Mouse (Mus musculus) midbrain, embryonic 16.5 days (tissue): Measurements from ENCODE around the gene Trabd. TPM values are rescaled to one million over a fixed set of nuclear protein-coding genes. Genes with fewer than 3 reads are reported as not detected.

Experiments
- ATAC-seq: fragments of 200-750 bp; cut with Nextera tagmentation; 2 replicates; pipeline ENCODE4 v1.8.0; 2017; ENCODE audit warnings: moderate TSS enrichment
- H3K27ac ChIP-seq: fragments of 300-500 bp; sonication (generic); 2 replicates; pipeline ENCODE4 v1.5.1; 2014; ENCODE audit warnings: mild to moderate bottlenecking, low read length, mixed read lengths
- H3K27me3 ChIP-seq: fragments of 300-500 bp; sonication (generic); 2 replicates; pipeline ENCODE4 v1.6.1; 2014; ENCODE audit warnings: low read depth, low read length, mixed read lengths; ENCODE audit not compliant: control insufficient read depth, insufficient read depth
- H3K36me3 ChIP-seq: fragments of 300-500 bp; sonication (generic); 2 replicates; pipeline ENCODE4 v1.6.1; 2014; ENCODE audit warnings: mild to moderate bottlenecking, low read length, moderate library complexity, mixed read lengths; ENCODE audit not compliant: control insufficient read depth, insufficient read depth
- H3K4me1 ChIP-seq: fragments of 300-500 bp; sonication (generic); 2 replicates; pipeline ENCODE4 v1.6.1; 2014; ENCODE audit warnings: mild to moderate bottlenecking, low read length, mixed read lengths; ENCODE audit not compliant: control insufficient read depth, insufficient read depth
- H3K4me2 ChIP-seq: fragments of 300-500 bp; sonication (generic); 2 replicates; pipeline ENCODE4 v1.6.1; 2014; ENCODE audit warnings: mild to moderate bottlenecking, low read length, mixed read lengths
- H3K4me3 ChIP-seq: fragments of 300-500 bp; sonication (generic); 2 replicates; pipeline ENCODE4 v1.5.1; 2014; ENCODE audit warnings: low read depth, mild to moderate bottlenecking, low read length, moderate library complexity, mixed read lengths
- H3K9ac ChIP-seq: fragments of 300-500 bp; sonication (generic); 2 replicates; pipeline ENCODE4 v1.6.1; 2014; ENCODE audit warnings: low read depth, low read length, mixed read lengths
- H3K9me3 ChIP-seq: fragments of 300-500 bp; sonication (generic); replicated peaks from 2 replicates; pipeline ENCODE4 v1.6.1; 2014; ENCODE audit warnings: mild to moderate bottlenecking, low read length, mixed read lengths; ENCODE audit not compliant: control insufficient read depth, poor library complexity, severe bottlenecking
- WGBS: fragments of 180-500 bp; shearing (Covaris S2); extraction: QIAGEN DNeasy Blood & Tissue Kit; methylation state at CpG from one replicate; pipeline ENCODE4 v1.1.7; 2014; 5-methylcytosine and 5-hydroxymethylcytosine counted together
- polyA plus RNA-seq: library from polyadenylated mRNA; unstranded; fragments of >200 nt; fragmentation: Nextera tagmentation; extraction: Ambion mirVana; gene quantifications from 2 replicates; pipeline ENCODE4 v1.2.1, GENCODE M21; 2015

The Trabd gene
- polyA plus RNA-seq, 1 experiment from 2014 or later = 36.8 TPM

DNA sequence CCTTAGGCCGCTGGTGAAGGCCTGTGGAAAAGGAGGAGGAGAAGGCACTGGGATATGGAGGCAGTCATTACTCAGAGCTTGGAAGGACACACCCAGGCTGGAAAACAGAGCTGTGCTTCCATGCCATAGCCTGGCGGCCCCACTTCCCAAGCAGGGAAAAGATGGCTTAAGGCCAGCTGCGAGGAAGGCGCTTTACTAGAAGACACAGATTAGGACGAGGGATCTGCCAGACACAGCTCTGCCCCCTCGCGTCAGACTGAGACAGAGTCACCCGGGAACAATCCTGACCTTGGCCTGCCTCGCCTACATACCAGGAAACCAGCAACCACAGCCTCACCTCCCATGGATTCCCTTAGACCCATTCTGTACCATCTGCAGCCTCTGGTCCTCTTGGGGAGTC, 35.2 kb downstream of the Trabd start:
- Histone ChIP-seq H3K27ac (no peak overlapping the region), H3K4me2 (no peak overlapping the region), H3K4me1 (no peaks in the 10 kb centered on the region), H3K27me3 (no peaks in the 10 kb centered on the region), H3K9me3 (no peaks in the 10 kb centered on the region), H3K4me3 (no peak overlapping the region), H3K9ac (no peak overlapping the region), H3K36me3 (peaks cover 29% of the 10 kb centered on the region)
- no peak for ATAC-seq
- 86% methylated on average over 9 of the region's 9 CpGs for WGBS

DNA sequence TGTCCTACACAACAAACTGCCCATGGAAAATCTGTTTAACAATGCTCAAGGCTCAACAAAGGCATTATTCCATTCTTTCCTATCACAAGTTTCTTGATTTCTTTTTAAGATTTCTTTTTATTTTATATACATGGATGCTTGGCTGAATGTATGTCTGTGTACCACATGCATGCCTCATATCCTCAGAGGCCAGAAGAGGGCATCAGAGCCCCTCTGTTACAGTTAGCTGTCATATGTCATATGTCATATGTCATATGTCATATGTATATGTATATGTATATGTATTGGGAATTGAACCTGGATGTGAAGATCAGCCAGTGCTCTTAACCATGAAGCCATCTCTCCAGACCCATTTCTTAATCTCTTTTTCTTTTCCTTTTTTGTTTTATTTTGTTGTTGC, 43.1 kb downstream of the Trabd start:
- Histone ChIP-seq H3K27ac (no peak overlapping the region), H3K9me3 (no peaks in the 10 kb centered on the region), H3K4me3 (no peak overlapping the region), H3K36me3 (no peaks in the 10 kb centered on the region), H3K4me1 (peaks cover 31% of the 10 kb centered on the region), H3K4me2 (no peak overlapping the region), H3K27me3 (no peaks in the 10 kb centered on the region), H3K9ac (no peak overlapping the region)
- ATAC-seq = no peak

DNA sequence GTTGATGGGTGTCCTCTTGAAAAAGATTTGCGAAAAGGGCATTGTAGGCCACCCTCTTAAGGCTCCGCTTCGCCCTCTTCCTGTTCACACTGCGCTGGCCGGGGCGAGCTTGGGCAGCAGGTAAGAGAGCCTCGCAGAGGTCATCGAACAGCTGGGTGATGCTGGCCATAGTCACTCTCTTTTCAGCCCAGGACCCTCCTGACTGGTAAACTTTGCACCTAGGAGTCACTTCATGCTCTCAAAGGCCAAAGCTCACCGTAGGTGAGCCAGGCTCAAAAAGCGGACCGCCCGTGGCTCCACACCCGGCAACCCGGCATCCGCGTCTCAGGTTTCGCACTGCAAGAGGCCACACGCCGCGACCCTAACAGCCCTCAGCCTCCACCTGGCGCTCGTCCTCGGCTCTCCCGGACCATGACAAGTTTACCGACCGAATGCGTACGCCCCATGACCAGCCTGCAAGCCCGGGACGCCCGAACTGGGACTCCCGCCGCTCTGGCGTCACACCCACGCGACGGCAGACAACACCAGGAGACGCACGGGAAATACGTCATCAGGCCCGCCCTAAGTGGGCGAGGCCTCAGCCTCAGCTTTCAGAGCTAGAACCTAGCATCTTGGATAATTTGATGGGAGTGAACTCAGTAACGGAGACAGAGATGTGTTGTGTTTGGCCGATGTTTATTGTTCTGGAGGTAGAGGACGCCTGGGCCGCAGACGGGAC, 47.9 kb downstream of the Trabd start, which contains the start of gene Tubgcp6:
TSS of gene Tubgcp6 (minus strand) at position 464 of the 718 bp plus-strand sequence.
- H3K27ac ChIP-seq = peak within 1 kb of the TSS; percentile 88
- peaks cover 45% of the 10 kb centered on the region for H3K4me1 ChIP-seq
- H3K9ac ChIP-seq = peak within 1 kb of the TSS; percentile 88
- no peaks in the 10 kb centered on the region for H3K9me3 ChIP-seq
- H3K27me3 ChIP-seq = no peaks in the 10 kb centered on the region
- H3K4me3 ChIP-seq = peak within 1 kb of the TSS; percentile 88
- 0 out of 2 replicates have a peak, but pooled peaks cover 3% of the 10 kb centered on the region for H3K36me3 ChIP-seq
- H3K4me2 ChIP-seq = peak within 1 kb of the TSS; percentile 98
- ATAC-seq = peak; percentile 80
- under 1% methylated on average over 47 of the region's 47 CpGs for WGBS

DNA sequence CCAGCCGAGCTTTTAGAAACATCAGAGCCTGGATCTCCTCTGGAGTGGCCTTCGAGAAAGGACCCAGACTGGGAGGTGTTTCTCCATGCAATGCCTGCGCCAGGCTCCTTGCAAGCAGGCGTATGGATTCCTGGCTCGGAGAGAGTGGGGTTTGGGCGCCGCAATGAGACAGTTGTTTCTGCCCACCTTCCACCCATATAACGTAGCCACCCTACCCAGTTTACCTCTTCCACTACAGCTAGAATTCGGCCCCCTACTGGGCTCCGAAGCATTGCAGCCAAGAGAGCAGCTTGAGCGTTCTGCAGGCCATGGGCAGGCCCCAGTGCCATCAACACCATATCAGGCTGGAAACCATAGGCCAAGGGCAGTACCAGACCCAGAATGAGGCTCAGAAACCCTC, 48.7 kb downstream of the Trabd start:
- peaks cover 49% of the 10 kb centered on the region for H3K4me1 ChIP-seq
- whole genome bisulfite sequencing = 25% methylated on average over 11 of the region's 11 CpGs
- 0 out of 2 replicates have a peak, but pooled peaks have one; percentile 1 for ATAC-seq

DNA sequence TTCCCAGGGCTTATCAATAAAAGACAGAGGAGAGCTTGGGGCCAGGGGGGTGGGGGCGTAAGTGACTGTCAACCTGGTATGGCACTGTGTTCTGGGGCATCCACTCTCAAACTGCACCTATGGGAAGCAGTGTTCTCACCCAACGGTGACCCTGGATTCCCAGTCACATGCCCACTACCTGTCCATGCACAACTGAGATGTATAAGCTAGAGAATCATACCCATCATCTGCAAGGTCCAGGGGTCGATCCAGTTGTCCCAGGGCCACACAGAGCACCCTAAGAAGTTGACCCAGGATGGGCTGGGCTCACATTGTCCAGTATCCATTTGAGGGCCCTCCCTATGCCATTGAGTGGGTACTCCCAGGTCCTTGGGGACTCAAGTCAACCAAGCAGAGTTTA, 49.4 kb downstream of the Trabd start:
- H3K9ac ChIP-seq = no peak overlapping the region
- H3K27me3 ChIP-seq = no peaks in the 10 kb centered on the region
- H3K27ac ChIP-seq = no peak overlapping the region
- H3K36me3 ChIP-seq = 0 out of 2 replicates have a peak, but pooled peaks cover 3% of the 10 kb centered on the region
- H3K9me3 ChIP-seq = no peaks in the 10 kb centered on the region
- peaks cover 53% of the 10 kb centered on the region for H3K4me1 ChIP-seq
- WGBS = 91% methylated on average over 3 of the region's 3 CpGs
- no peak overlapping the region for H3K4me2 ChIP-seq
- no peak overlapping the region for H3K4me3 ChIP-seq
- ATAC-seq = no peak

More for the DNA sequence above, 48.7 kb downstream of the Trabd start:
- H3K36me3 ChIP-seq = 0 out of 2 replicates have a peak, but pooled peaks cover 3% of the 10 kb centered on the region
- H3K27me3 ChIP-seq = no peaks in the 10 kb centered on the region
- H3K27ac ChIP-seq = peak overlapping the region; percentile 88
- no peaks in the 10 kb centered on the region for H3K9me3 ChIP-seq
- H3K4me2 ChIP-seq = peak overlapping the region; percentile 95
- H3K4me3 ChIP-seq = peak overlapping the region; percentile 88
- peak overlapping the region; percentile 88 for H3K9ac ChIP-seq

DNA sequence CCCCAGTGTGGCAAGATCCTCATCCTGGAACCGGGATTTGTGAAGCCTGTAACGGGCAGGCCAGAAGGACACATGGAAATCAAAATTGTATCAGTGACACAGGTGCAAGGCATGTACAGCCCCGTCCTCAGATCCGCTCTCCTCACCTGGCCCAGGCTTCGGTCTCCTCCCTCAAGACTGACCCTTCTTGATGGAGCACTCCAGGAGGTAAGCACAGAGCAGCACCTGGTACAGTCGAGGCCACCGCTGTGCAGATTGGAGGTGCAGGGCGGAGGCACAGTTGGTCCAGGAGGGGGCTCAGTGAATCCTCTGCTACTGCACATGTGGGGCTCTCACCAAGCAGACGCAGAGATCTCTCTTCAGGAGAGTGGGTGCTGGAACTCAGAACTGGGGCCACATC, 50.4 kb downstream of the Trabd start:
- Histone ChIP-seq H3K9ac (no peak overlapping the region), H3K4me2 (no peak overlapping the region), H3K9me3 (no peaks in the 10 kb centered on the region), H3K27ac (no peak overlapping the region), H3K4me3 (no peak overlapping the region), H3K27me3 (no peaks in the 10 kb centered on the region), H3K36me3 (0 out of 2 replicates have a peak, but pooled peaks cover 3% of the 10 kb centered on the region), H3K4me1 (peaks cover 43% of the 10 kb centered on the region)
- no peak for ATAC-seq
- WGBS = 91% methylated on average over 9 of the region's 9 CpGs

DNA sequence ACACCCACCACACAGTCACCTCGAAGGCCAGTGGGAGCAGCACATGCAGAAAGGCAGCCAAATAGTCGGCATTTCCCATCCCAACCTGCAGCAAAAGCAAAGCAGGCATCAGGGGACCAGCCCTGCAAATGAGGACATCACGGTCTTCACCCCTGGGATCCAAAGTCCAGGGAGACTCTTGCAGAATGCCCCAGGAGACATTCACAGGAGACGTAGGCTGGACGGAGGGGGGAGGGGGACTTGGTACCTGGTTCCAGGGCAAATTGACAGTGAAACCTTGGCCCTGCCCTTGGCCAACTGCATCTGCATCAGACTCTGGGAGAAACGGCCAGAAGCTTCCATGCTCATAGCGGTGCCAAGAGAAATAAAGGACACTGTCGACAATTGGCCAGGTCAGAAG, 51.7 kb downstream of the Trabd start:
- 89% methylated on average over 8 of the region's 8 CpGs for WGBS
- no peaks in the 10 kb centered on the region for H3K9me3 ChIP-seq
- H3K4me2 ChIP-seq = no peak overlapping the region
- no peaks in the 10 kb centered on the region for H3K27me3 ChIP-seq
- H3K36me3 ChIP-seq = 0 out of 2 replicates have a peak, but pooled peaks cover 3% of the 10 kb centered on the region
- H3K27ac ChIP-seq = no peak overlapping the region
- no peak for ATAC-seq
- no peak overlapping the region for H3K9ac ChIP-seq
- no peak overlapping the region for H3K4me3 ChIP-seq
- H3K4me1 ChIP-seq = peaks cover 31% of the 10 kb centered on the region

DNA sequence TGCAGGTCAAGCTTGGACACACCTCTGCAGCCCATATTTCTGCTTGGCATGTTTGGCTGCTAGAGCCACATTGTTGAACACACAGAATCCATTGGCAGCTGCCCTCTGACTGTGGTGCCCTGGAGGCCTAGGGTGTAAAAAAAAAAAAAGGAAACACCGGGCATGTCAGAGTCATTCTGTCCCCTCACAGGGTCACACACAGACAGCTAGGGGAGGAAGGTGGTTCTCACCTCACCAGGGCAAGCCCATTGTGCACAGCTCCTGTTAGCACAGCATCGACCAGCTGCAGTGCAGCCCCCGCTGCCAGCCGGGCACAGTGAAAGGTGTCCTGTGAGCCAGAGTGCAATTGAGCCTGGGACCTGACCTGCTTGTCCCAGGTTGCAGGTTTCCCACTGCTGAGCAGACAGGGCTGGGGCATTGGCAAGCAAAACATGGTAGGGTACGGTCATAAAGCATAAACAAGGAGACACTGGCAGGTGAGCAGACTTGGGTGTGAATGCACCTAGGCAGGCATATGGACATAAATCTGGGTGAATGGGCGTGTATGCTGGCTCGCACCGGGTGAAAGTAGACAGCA, 52.5 kb downstream of the Trabd start:
- H3K9ac ChIP-seq = peak overlapping the region; percentile 75
- 90% methylated on average over 8 of the region's 8 CpGs for WGBS

More for the DNA sequence above, 52.5 kb downstream of the Trabd start:
- Histone ChIP-seq H3K4me2 (peak overlapping the region; percentile 82), H3K27ac (no peak overlapping the region), H3K4me3 (peak overlapping the region; percentile 61), H3K36me3 (0 out of 2 replicates have a peak, but pooled peaks cover 3% of the 10 kb centered on the region), H3K4me1 (peaks cover 23% of the 10 kb centered on the region), H3K27me3 (no peaks in the 10 kb centered on the region), H3K9me3 (no peaks in the 10 kb centered on the region)
- ATAC-seq = no peak
